Mouse (Mus musculus): ENCODE measurements around the gene Sgk1. TPM values are rescaled to one million over a fixed set of nuclear protein-coding genes. Genes with fewer than 3 reads are reported as not detected.

Sgk1 gene
- total and polyA plus RNA-seq, 3 experiments = 3.0 to 111 (median 36.8) TPM

DNA sequence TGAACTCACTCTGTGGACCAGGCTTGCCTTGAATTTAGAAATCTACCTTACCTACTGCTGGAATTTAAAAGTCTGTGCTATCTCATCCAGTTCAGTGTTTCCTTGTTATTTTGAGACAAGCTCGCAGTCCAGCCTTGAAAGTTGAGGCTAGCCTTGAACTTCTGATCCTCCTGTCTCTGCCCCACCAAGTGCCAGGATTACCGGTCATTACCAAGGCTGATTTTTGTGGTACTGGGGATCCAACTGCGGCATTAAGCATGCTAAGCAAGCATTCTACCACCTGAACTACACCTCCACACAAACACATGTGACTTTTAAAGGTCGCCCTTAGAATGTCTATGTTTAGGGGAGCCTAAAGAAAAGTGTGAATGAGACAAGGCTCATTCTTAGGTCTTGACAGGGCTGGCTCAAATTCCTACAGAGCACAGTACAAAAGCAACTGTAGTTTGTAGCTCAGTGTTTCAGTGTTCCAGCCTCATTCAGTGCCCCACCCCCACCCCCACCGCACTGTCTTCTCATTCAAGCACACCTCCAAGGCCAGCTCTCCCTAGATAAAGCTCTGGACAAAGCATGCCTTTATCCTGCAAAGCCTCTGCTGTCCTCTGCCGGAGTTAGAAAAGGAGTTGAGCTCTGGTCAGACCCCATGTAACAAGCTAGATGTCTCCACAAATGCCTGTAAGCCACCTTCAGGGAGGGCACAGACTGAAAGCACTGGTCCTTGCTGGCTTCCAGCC, 36.2 kb downstream of the Sgk1 start:
- Histone ChIP-seq H3K9me3 (replicated peaks) (no peaks in the 10 kb centered on the region), H3K4me1 (ENCODE audit: insufficient read depth, low read depth, low read length) (peaks cover 28% of the 10 kb centered on the region), H3K4me3 (ENCODE audit: low read depth, low read length) (no peak overlapping the region), H3K36me3 (replicated peaks) (no peaks in the 10 kb centered on the region), H3K27me3 (ENCODE audit: insufficient read depth, low read length) (no peaks in the 10 kb centered on the region; the same call in 1 of the 2 replicates)
- ATAC-seq (ENCODE audit: extremely low read depth, insufficient number of reproducible peaks, low FRiP score, poor library complexity, severe bottlenecking) (no peak), DNase-seq (ENCODE audit: low spot score) (no peak)
- no peak for TF ChIP-seq TAL1 (conservative IDR thresholded peaks at IDR 0.05; ENCODE audit: low read depth, low read length)
- TF ChIP-seq CTCF (IDR thresholded peaks at IDR 0.05; ENCODE audit: low read depth, low read length) = no peak
- no peak for TF ChIP-seq GATA1 (IDR thresholded peaks at IDR 0.05; ENCODE audit: borderline replicate concordance, low read length)
- TF ChIP-seq POLR2AphosphoS5 (IDR thresholded peaks at IDR 0.05; ENCODE audit: insufficient replicate concordance, low read depth, low read length) = no peak
- TF ChIP-seq GATA2 (IDR thresholded peaks at IDR 0.05; ENCODE audit: borderline replicate concordance, low read depth, low read length) = no peak

DNA sequence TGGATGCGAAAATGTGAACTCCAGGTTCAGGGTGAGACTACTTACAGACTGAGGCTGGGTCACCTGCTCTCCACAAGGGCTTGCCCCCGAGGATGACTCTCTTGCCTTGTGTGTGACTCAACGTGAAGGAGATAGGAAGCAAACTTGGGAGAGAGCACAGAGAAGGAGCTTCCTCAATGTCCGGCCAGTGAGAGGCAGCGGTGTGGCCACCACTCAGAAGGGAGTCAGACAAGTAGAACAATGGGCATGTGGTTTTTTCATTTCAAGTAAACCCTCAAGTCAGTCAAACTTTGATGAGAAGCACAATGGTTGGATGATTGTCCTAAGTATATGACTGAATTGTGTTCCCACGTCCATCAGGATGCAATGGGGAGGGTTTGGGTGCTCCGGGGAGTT, 36.8 kb downstream of the Sgk1 start:
- Histone ChIP-seq H3K4me3 (ENCODE audit: low read depth, low read length) (no peak overlapping the region), H3K27me3 (ENCODE audit: insufficient read depth, low read length) (peaks cover 3% of the 10 kb centered on the region; the same call in 1 of the 2 replicates), H3K36me3 (replicated peaks) (no peaks in the 10 kb centered on the region), H3K4me1 (ENCODE audit: insufficient read depth, low read depth, low read length) (peaks cover 28% of the 10 kb centered on the region), H3K9me3 (replicated peaks) (no peaks in the 10 kb centered on the region)
- no peak for DNase-seq (ENCODE audit: low spot score)
- TF ChIP-seq CTCF (IDR thresholded peaks at IDR 0.05; ENCODE audit: low read depth, low read length) (no peak), GATA1 (IDR thresholded peaks at IDR 0.05; ENCODE audit: borderline replicate concordance, low read length) (no peak), TAL1 (conservative IDR thresholded peaks at IDR 0.05; ENCODE audit: low read depth, low read length) (no peak), POLR2AphosphoS5 (IDR thresholded peaks at IDR 0.05; ENCODE audit: insufficient replicate concordance, low read depth, low read length) (no peak), GATA2 (IDR thresholded peaks at IDR 0.05; ENCODE audit: borderline replicate concordance, low read depth, low read length) (no peak)
- ATAC-seq (ENCODE audit: extremely low read depth, insufficient number of reproducible peaks, low FRiP score, poor library complexity, severe bottlenecking) = no peak

DNA sequence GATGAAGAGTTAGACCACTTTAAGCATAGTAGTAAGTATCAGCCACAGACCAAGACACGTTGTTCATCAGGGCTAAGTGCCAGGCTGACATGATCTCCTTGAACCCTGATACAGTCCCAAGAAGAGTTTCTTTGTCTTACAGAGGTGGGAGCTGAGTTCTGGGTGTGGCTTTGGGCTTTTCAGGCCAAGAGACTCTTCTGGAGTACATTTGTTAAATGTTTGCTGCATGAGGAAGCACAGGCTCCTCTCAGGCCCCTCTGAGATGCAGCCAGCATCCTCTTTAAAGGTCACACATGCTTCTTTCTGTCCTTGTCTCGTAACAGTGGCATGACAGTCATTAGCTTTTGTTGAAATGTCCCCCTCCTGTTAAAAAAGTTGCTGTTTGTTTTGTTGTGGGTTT, 38.6 kb downstream of the Sgk1 start:
- Histone ChIP-seq H3K4me3 (ENCODE audit: low read depth, low read length) (no peak overlapping the region), H3K36me3 (replicated peaks) (no peaks in the 10 kb centered on the region), H3K27me3 (ENCODE audit: insufficient read depth, low read length) (peaks cover 3% of the 10 kb centered on the region; the same call in 1 of the 2 replicates), H3K4me1 (ENCODE audit: insufficient read depth, low read depth, low read length) (peaks cover 28% of the 10 kb centered on the region), H3K9me3 (replicated peaks) (no peaks in the 10 kb centered on the region)
- TF ChIP-seq GATA2 (IDR thresholded peaks at IDR 0.05; ENCODE audit: borderline replicate concordance, low read depth, low read length) (no peak), POLR2AphosphoS5 (IDR thresholded peaks at IDR 0.05; ENCODE audit: insufficient replicate concordance, low read depth, low read length) (no peak), GATA1 (IDR thresholded peaks at IDR 0.05; ENCODE audit: borderline replicate concordance, low read length) (no peak), CTCF (IDR thresholded peaks at IDR 0.05; ENCODE audit: low read depth, low read length) (no peak), TAL1 (conservative IDR thresholded peaks at IDR 0.05; ENCODE audit: low read depth, low read length) (no peak)
- no peak for ATAC-seq (ENCODE audit: extremely low read depth, insufficient number of reproducible peaks, low FRiP score, poor library complexity, severe bottlenecking)
- DNase-seq (ENCODE audit: low spot score) = no peak

DNA sequence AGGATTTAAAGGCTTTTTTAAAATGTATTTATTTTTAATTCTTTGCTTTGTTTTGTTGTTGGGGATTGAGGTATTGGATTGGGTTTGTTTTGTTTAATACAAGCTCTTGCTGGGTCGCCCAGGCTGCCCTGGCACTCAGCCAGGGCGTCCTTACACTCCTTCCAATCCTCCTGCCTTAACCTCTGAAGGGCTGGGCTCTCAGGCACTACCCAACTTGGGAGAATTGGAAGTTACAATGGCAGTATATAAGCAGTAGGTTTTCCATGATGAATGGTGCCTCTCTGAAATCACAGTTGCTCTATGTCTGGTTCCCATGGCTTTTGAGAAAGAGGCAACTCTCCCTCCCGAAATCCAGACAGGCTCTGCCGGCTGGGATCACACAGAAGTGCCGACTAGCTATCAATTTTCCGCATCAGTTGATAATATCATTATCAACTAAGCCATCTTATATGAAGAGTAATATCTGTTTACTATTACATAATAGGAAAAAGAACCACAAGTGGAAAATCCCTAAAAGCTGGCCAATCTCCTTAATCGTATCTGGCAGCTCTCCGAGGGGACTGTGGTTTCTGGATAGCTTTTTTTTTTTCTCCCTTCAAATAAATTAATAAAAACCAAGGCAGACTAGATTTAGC, 40.8 kb downstream of the Sgk1 start:
- Histone ChIP-seq H3K4me1 (ENCODE audit: insufficient read depth, low read depth, low read length) (peaks cover 33% of the 10 kb centered on the region), H3K4me3 (ENCODE audit: low read depth, low read length) (no peak overlapping the region), H3K36me3 (replicated peaks) (no peaks in the 10 kb centered on the region), H3K27me3 (ENCODE audit: insufficient read depth, low read length) (peaks cover 3% of the 10 kb centered on the region; the same call in 1 of the 2 replicates), H3K9me3 (replicated peaks) (no peaks in the 10 kb centered on the region)
- TF ChIP-seq TAL1 (conservative IDR thresholded peaks at IDR 0.05; ENCODE audit: low read depth, low read length) (no peak), GATA1 (IDR thresholded peaks at IDR 0.05; ENCODE audit: borderline replicate concordance, low read length) (no peak), GATA2 (IDR thresholded peaks at IDR 0.05; ENCODE audit: borderline replicate concordance, low read depth, low read length) (no peak), POLR2AphosphoS5 (IDR thresholded peaks at IDR 0.05; ENCODE audit: insufficient replicate concordance, low read depth, low read length) (no peak), CTCF (IDR thresholded peaks at IDR 0.05; ENCODE audit: low read depth, low read length) (no peak)
- ATAC-seq (ENCODE audit: extremely low read depth, insufficient number of reproducible peaks, low FRiP score, poor library complexity, severe bottlenecking) (no peak), DNase-seq (ENCODE audit: low spot score) (no peak)

DNA sequence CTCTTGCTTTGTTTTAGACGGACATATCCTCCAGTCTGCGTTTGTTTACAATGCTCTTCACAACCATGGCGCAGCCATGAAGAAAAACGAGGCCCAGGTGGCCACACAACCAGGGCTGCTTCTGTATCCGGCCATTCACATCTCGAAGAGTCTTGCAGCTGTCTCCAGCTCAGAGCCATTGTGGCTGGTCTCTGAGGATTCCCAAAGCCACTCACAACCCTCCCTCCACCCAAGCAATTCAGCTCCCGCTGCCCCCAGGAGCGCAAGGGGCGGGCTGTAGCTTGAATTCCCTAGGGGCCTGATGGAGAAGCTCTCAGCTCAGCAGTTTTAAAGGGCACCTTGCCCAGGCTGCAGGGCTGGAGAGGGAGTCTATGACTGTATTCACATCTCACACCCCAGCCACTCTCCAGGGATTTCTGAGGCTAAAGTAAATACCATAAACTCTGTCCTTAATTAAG, 41.5 kb downstream of the Sgk1 start:
- no peak for ATAC-seq (ENCODE audit: extremely low read depth, insufficient number of reproducible peaks, low FRiP score, poor library complexity, severe bottlenecking)
- peaks cover 26% of the 10 kb centered on the region for H3K4me1 ChIP-seq (ENCODE audit: insufficient read depth, low read depth, low read length)
- H3K4me3 ChIP-seq (ENCODE audit: low read depth, low read length) = no peak overlapping the region
- TF ChIP-seq TAL1 (conservative IDR thresholded peaks at IDR 0.05; ENCODE audit: low read depth, low read length) = no peak
- no peak for TF ChIP-seq POLR2AphosphoS5 (IDR thresholded peaks at IDR 0.05; ENCODE audit: insufficient replicate concordance, low read depth, low read length)
- TF ChIP-seq CTCF (IDR thresholded peaks at IDR 0.05; ENCODE audit: low read depth, low read length) = no peak
- no peak for TF ChIP-seq GATA1 (IDR thresholded peaks at IDR 0.05; ENCODE audit: borderline replicate concordance, low read length)
- peaks cover 3% of the 10 kb centered on the region; the same call in 1 of the 2 replicates for H3K27me3 ChIP-seq (ENCODE audit: insufficient read depth, low read length)
- no peaks in the 10 kb centered on the region for H3K36me3 ChIP-seq (replicated peaks)
- no peaks in the 10 kb centered on the region for H3K9me3 ChIP-seq (replicated peaks)
- DNase-seq (ENCODE audit: low spot score) = no peak

DNA sequence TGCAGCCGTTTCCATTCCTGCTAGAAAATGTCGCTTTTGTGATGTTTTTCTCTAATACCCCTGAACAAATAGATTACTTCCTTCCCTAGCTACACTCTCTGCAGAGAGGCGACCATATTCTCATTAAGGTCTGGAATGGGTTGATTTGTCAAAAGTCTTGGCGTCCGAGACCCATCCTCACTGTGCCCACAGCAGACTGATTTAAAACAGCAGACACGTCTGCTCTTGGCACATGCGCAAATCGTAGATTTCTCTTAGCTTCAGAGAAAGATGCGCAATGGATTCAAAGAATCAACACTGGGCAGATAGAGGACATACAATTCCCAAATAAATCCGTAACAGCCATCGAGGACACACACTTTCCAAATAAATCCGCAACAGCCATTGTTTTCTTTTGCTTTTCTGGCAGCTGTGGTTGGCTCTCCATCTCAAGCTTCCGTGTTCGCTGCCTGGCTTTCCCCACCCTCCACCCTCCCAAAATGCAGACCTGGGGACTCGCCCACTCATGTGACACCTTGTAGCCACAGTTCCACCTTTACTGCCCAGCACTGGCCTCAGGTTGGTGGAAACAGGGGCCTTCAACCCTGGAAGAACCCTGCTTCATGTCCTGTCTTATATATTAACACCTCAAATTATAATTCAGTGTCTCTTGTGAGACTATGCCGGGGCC, 42.2 kb downstream of the Sgk1 start:
- no peaks in the 10 kb centered on the region for H3K36me3 ChIP-seq (replicated peaks)
- H3K9me3 ChIP-seq (replicated peaks) = no peaks in the 10 kb centered on the region
- H3K27me3 ChIP-seq (ENCODE audit: insufficient read depth, low read length) = peaks cover 3% of the 10 kb centered on the region; the same call in 1 of the 2 replicates
- DNase-seq (ENCODE audit: low spot score) = no peak
- TF ChIP-seq CTCF (IDR thresholded peaks at IDR 0.05; ENCODE audit: low read depth, low read length) (no peak), GATA2 (IDR thresholded peaks at IDR 0.05; ENCODE audit: borderline replicate concordance, low read depth, low read length) (no peak), POLR2AphosphoS5 (IDR thresholded peaks at IDR 0.05; ENCODE audit: insufficient replicate concordance, low read depth, low read length) (no peak), TAL1 (conservative IDR thresholded peaks at IDR 0.05; ENCODE audit: low read depth, low read length) (no peak), GATA1 (IDR thresholded peaks at IDR 0.05; ENCODE audit: borderline replicate concordance, low read length) (no peak)
- no peak for ATAC-seq (ENCODE audit: extremely low read depth, insufficient number of reproducible peaks, low FRiP score, poor library complexity, severe bottlenecking)
- H3K4me1 ChIP-seq (ENCODE audit: insufficient read depth, low read depth, low read length) = peaks cover 23% of the 10 kb centered on the region
- no peak overlapping the region for H3K4me3 ChIP-seq (ENCODE audit: low read depth, low read length)

Data from G1E (cell line).